Mouse (Mus musculus): ENCODE measurements around the gene Rfx7. TPM values are rescaled to one million over a fixed set of nuclear protein-coding genes. Genes with fewer than 3 reads are reported as not detected.

Rfx7 gene
- polyA plus RNA-seq, 1 experiment from 2014 or later = 2.5 TPM

DNA sequence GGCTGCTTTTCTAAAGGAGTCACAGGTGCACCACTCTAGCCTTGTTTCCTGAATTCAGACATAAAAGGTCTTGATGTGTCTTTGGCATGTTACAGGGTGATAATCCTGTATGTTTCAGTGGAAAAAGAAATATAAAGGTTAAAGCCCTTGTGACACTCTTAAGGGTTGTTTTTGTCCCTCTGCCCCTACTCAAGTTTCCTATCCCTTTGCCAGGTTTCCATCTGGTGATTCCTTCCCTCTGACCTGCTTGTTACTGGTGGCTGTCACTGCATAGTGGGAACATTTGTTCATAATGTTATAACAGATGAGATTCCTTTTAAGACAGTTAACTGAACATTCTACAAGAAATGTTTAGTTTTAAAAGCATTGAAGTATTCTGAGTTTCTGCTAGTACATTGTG is 77.7 kb downstream of the Rfx7 start:
- no peak overlapping the region for H3K27ac ChIP-seq (ENCODE audit: low read depth)
- H3K4me3 ChIP-seq (ENCODE audit: low read depth, low read length) = no peak overlapping the region
- ATAC-seq (no peak), DNase-seq (no peak)
- H3K9ac ChIP-seq (replicated peaks) = no peak overlapping the region
- no peak for TF ChIP-seq EP300 (IDR thresholded peaks at IDR 0.05; ENCODE audit: low read depth)
- TF ChIP-seq CTCF (IDR thresholded peaks at IDR 0.05; ENCODE audit: low read depth) = no peak
- no peak overlapping the region for H3K4me2 ChIP-seq (ENCODE audit: low read depth, low read length)
- H3K27me3 ChIP-seq (ENCODE audit: insufficient read depth, low read length) = no peaks in the 10 kb centered on the region
- H3K36me3 ChIP-seq (replicated peaks; ENCODE audit: insufficient read depth, low read length) = peaks cover 16% of the 10 kb centered on the region
- H3K4me1 ChIP-seq (ENCODE audit: insufficient read depth) = no peaks in the 10 kb centered on the region
- H3K9me3 ChIP-seq (ENCODE audit: low read length) = no peaks in the 10 kb centered on the region

DNA sequence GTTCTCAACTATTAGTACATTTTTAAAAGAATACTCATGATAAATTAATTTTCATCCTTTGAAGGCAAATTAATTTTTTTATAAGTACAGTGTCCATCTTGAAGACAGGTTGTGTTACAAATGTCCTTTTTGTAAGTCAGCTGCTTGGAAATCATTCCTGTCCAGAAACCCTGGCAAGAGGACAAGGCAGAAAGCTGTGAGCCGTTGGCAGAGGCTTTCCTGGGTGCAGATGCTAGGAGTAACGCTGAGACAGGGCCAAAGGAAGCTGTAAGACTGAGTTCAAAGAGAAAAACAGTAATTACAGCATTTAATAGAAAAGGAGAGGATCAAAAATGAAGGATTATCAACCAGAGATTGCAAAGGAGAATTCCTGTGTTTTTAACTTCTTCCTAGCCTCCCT is 81.8 kb downstream of the Rfx7 start:
- ATAC-seq = no peak
- peaks cover 32% of the 10 kb centered on the region for H3K36me3 ChIP-seq (replicated peaks; ENCODE audit: insufficient read depth, low read length)
- no peaks in the 10 kb centered on the region for H3K9me3 ChIP-seq (ENCODE audit: low read length)
- no peaks in the 10 kb centered on the region for H3K4me1 ChIP-seq (ENCODE audit: insufficient read depth)
- no peak overlapping the region for H3K27ac ChIP-seq (ENCODE audit: low read depth)
- no peak for DNase-seq
- H3K4me2 ChIP-seq (ENCODE audit: low read depth, low read length) = no peak overlapping the region
- no peak overlapping the region for H3K9ac ChIP-seq (replicated peaks)
- H3K4me3 ChIP-seq (ENCODE audit: low read depth, low read length) = no peak overlapping the region
- WGBS (ENCODE audit: insufficient replicate concordance) = 77% methylated on average over 2 of the region's 2 CpGs
- TF ChIP-seq CTCF (IDR thresholded peaks at IDR 0.05; ENCODE audit: low read depth) (no peak), EP300 (IDR thresholded peaks at IDR 0.05; ENCODE audit: low read depth) (no peak)
- no peaks in the 10 kb centered on the region for H3K27me3 ChIP-seq (ENCODE audit: insufficient read depth, low read length)

- Histone ChIP-seq H3K9me3 (ENCODE audit: low read length) (no peaks in the 10 kb centered on the region), H3K4me2 (ENCODE audit: low read depth, low read length) (no peak overlapping the region), H3K27me3 (ENCODE audit: insufficient read depth, low read length) (no peaks in the 10 kb centered on the region), H3K36me3 (replicated peaks; ENCODE audit: insufficient read depth, low read length) (peaks cover 33% of the 10 kb centered on the region), H3K4me3 (ENCODE audit: low read depth, low read length) (no peak overlapping the region), H3K9ac (replicated peaks) (no peak overlapping the region), H3K27ac (ENCODE audit: low read depth) (no peak overlapping the region), H3K4me1 (ENCODE audit: insufficient read depth) (no peaks in the 10 kb centered on the region)
- 84% methylated on average over 6 of the region's 6 CpGs for WGBS (ENCODE audit: insufficient replicate concordance)
- TF ChIP-seq CTCF (IDR thresholded peaks at IDR 0.05; ENCODE audit: low read depth) (peak; percentile 42), EP300 (IDR thresholded peaks at IDR 0.05; ENCODE audit: low read depth) (no peak)
- ATAC-seq (no peak), DNase-seq (no peak)
These were observed 82.9 kb downstream of the Rfx7 start for GRCm38 (mm10) chr9:72614786-72615480.

DNA sequence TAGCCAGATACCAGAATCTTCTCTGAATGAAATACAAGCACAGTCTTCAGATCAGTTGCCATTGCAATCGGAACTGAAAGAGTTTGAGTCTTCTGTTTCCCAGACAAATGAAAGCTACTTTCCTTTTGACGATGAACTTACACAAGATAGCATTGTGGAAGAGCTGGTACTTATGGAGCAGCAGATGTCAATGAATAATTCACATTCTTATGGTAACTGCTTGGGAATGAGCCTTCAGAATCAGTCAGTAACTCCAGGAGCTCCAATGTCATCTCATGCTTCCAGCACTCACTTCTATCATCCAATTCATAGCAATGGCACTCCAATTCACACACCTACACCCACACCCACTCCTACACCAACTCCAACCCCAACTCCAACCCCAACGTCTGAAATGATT is 86.0 kb downstream of the Rfx7 start:
- ATAC-seq (no peak), DNase-seq (no peak)
- Histone ChIP-seq H3K27me3 (ENCODE audit: insufficient read depth, low read length) (no peaks in the 10 kb centered on the region), H3K4me1 (ENCODE audit: insufficient read depth) (no peaks in the 10 kb centered on the region), H3K36me3 (replicated peaks; ENCODE audit: insufficient read depth, low read length) (peaks cover 26% of the 10 kb centered on the region), H3K27ac (ENCODE audit: low read depth) (no peak overlapping the region), H3K9ac (replicated peaks) (no peak overlapping the region), H3K9me3 (ENCODE audit: low read length) (no peaks in the 10 kb centered on the region), H3K4me2 (ENCODE audit: low read depth, low read length) (no peak overlapping the region), H3K4me3 (ENCODE audit: low read depth, low read length) (no peak overlapping the region)
- no peak for TF ChIP-seq CTCF (IDR thresholded peaks at IDR 0.05; ENCODE audit: low read depth)
- TF ChIP-seq EP300 (IDR thresholded peaks at IDR 0.05; ENCODE audit: low read depth) = no peak
- WGBS (ENCODE audit: insufficient replicate concordance) = 81% methylated on average over 3 of the region's 3 CpGs

GRCm38 (mm10) chr9:72623605-72624004 is 91.6 kb downstream of the Rfx7 start:
- no peak overlapping the region for H3K9ac ChIP-seq (replicated peaks)
- WGBS (ENCODE audit: insufficient replicate concordance) = 47% methylated on average over 1 of the region's 1 CpGs
- no peak for DNase-seq
- TF ChIP-seq CTCF (IDR thresholded peaks at IDR 0.05; ENCODE audit: low read depth) = no peak
- no peak for TF ChIP-seq EP300 (IDR thresholded peaks at IDR 0.05; ENCODE audit: low read depth)
- H3K27ac ChIP-seq (ENCODE audit: low read depth) = 0 out of 2 replicates have a peak overlapping the region, but pooled peaks have one; percentile 0
- H3K27me3 ChIP-seq (ENCODE audit: insufficient read depth, low read length) = no peaks in the 10 kb centered on the region
- no peaks in the 10 kb centered on the region for H3K9me3 ChIP-seq (ENCODE audit: low read length)
- no peak overlapping the region for H3K4me2 ChIP-seq (ENCODE audit: low read depth, low read length)
- no peak for ATAC-seq
- H3K4me3 ChIP-seq (ENCODE audit: low read depth, low read length) = no peak overlapping the region
- H3K4me1 ChIP-seq (ENCODE audit: insufficient read depth) = peaks cover 10% of the 10 kb centered on the region; the same call in 1 of the 2 replicates
- 0 out of 2 replicates have a peak, but pooled peaks cover 5% of the 10 kb centered on the region for H3K36me3 ChIP-seq (replicated peaks; ENCODE audit: insufficient read depth, low read length)

- H3K36me3 ChIP-seq (replicated peaks; ENCODE audit: insufficient read depth, low read length) = no peaks in the 10 kb centered on the region
- no peak overlapping the region for H3K4me2 ChIP-seq (ENCODE audit: low read depth, low read length)
- H3K27me3 ChIP-seq (ENCODE audit: insufficient read depth, low read length) = no peaks in the 10 kb centered on the region
- no peak overlapping the region for H3K9ac ChIP-seq (replicated peaks)
- no peak overlapping the region for H3K4me3 ChIP-seq (ENCODE audit: low read depth, low read length)
- TF ChIP-seq EP300 (IDR thresholded peaks at IDR 0.05; ENCODE audit: low read depth) = no peak
- TF ChIP-seq CTCF (IDR thresholded peaks at IDR 0.05; ENCODE audit: low read depth) = no peak
- no peak overlapping the region for H3K27ac ChIP-seq (ENCODE audit: low read depth)
- WGBS (ENCODE audit: insufficient replicate concordance) = 78% methylated on average over 1 of the region's 1 CpGs
- ATAC-seq (no peak), DNase-seq (no peak)
- H3K9me3 ChIP-seq (ENCODE audit: low read length) = no peaks in the 10 kb centered on the region
- H3K4me1 ChIP-seq (ENCODE audit: insufficient read depth) = peaks cover 12% of the 10 kb centered on the region; the same call in 1 of the 2 replicates
These were observed 95.6 kb downstream of the Rfx7 start for GRCm38 (mm10) chr9:72627598-72627997.
